Mouse (Mus musculus): ENCODE data around the gene Tubb5. TPM values are rescaled to one million over a fixed set of nuclear protein-coding genes. Genes with fewer than 3 reads are reported as not detected.

The Tubb5 gene
- total RNA-seq, 4 experiments from 2014 or later = 339 to 357 (median 343) TPM

DNA sequence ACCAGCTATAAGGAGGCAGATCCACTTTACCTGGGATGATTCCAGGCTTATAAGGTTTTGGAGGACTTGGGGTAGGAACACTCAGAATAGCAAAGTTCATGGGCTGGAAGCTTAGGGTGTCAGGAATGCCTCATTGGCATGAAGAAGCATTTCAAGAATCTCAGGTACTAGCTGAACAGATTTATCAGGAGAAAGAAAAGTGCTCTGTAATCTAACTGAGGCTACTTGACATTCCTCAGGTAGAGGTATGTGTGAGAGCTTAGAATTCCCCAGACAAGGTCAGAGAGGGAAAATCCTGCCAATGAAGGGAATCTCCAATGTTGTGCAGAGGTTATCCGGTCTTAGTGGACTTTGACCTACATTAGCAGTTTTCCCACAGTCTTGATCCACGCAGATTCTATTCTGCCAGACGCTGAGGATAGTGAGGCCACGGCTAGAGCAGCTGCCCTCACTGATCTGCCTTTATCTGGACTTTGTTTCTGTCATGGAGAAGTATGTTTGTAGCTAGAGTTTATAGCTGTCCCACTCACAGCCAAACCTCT is 34.2 kb downstream of the Tubb5 start:
- no peak for DNase-seq (ENCODE audit: low spot score in 2 of 2)

DNA sequence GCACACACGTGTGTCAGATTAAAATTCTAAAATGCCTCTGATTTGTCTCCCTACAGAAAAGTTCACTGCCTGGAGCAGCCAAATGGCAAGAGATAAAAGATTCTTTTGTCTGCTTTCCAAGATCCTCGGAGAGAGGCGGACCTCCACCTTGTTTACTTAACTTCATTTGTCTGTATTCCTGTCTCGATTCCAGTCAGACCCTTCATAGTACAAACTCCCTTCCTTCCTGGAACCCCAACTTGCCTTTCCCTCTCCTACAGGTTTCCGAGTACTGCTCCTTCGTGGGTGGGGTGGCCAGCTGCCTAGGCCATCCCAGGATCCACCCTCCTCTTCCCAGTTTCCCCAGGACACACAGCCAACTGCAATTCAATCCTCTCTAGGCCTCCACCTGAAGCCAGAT is 35.1 kb downstream of the Tubb5 start:
- no peak for DNase-seq (ENCODE audit: low spot score in 2 of 2)

DNA sequence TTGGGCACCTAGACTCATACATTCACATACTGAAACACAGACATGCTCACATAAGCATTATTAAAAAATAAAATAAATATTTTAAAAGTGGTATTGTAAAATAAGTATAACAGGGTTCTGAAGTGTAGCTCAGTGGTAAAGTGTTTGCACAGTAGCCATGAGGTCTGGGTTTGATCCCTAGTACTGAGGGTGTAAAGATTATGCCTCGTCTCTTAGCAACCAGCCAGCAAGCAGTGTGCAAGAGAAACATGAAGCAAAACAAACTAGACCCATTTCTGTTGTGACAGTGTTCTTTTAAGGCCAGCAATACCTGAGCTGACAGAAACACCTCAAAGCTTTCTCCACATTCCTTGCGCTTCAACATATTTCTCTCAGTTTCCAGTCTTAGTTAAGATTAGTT is 37.2 kb downstream of the Tubb5 start:
- DNase-seq (ENCODE audit: low spot score in 2 of 2) = no peak

DNA sequence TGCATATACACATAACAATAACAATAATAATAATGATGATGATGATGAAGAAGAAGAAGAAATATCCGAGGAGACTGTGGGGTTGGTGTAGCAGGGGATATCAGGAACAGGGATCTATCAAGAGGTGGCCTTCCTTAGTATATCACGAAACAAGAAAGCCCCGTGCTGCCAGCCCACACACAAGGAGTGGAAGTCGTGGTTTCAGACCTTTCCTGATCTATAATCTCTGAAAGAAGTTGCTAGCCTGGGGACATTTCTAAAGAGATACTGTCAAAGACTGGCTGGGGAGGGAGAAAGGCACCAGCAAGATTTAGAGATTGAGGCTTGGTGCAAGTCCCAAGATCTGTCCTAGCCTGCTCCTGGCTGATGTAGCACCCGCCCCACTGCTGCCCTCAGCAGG is 41.3 kb downstream of the Tubb5 start:
- no peak for DNase-seq (ENCODE audit: low spot score in 2 of 2)

DNA sequence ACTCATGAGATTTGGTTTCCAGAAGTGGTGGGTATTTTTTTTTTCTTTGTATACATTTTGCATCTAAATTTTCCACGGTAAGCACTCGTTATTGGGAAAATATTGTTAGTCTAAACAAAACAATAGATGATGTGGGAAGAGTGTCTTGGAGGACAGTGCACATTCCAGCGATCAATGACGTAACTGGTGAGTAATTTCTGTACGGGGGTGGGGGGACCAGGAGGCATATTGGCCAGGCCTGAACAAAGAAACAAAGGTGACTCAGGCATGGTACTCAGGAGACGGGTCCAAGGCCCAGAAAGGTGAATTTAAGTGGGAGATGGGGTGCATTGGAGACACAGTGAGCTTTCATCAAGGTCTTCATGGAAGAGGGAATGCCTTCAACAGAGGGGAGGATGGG is 42.5 kb downstream of the Tubb5 start:
- no peak for DNase-seq (ENCODE audit: low spot score in 2 of 2)

DNA sequence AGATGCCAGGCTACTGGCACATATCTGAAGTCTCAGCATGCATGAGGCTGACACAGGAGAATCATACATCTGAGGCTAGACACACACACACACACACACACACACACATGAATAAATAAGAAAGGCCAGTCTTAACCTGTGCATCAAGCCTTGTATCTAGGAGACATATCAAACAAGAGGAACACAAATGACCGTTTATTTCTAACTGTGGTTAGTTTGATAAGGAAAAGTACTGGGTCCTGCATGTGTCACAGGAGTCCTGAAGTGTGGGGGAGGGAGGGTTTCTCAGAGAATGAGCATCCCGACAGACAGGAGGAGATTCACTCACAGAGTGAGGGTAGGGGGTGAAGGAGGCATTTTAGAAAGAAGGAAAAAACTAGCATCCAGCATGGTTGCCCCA is 43.0 kb downstream of the Tubb5 start:
- no peak for DNase-seq (ENCODE audit: low spot score in 2 of 2)

DNA sequence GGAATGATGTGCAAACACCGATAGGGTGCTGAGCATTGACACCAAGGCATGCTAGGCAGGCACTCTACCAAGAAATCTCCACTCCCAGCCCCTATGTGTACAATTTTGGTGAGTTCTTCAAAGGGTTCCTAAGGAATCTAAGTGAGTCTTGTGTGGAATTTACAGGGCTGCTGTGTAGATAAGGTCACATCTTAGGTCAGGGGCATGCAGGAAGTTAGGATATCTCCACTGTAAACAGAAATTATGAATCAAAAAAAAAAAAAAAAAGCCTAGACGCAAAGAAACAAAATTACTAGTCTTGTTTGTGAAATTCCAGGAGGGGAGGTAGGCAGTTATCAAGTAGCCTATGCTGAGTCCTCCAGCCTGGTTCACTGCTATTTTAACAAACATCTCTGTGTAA is 45.3 kb downstream of the Tubb5 start:
- no peak for DNase-seq (ENCODE audit: low spot score in 2 of 2)

DNA sequence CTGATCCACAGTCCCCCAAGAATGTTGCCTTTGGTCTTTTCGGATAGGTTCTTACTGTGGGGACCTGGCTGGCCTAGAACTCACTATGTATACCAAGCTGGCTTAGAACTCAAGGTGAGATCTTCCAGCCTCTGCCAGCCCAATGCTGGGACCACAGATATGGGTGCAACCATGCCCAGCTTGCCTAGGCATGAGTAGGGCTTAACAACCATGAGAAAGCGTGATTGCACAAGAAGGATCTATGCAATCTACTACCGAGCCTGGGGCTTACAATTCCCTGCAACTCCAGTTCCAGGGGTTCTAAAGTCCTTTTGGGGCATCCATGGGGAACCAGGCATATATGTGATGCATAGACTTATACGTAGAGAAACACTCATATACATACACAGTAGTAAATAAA is 47.2 kb downstream of the Tubb5 start:
- no peak for DNase-seq (ENCODE audit: low spot score in 2 of 2)

DNA sequence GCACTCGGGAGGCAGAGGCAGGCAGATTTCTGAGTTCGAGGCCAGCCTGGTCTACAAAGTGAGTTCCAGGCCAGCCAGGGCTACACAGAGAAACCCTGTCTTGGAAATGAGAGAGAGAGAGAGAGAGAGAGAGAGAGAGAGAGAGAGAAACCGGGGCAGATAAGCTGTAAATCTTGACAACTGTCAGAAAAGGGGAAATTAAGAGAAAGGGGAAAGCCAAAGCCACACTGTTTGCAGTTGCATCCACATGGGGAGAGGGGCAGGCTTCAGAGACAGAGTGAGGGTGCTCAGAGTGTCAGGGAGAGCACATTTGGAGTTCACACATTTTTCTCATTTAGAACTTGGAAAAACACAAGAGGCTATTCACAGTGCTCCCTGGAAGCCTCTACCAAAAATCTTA is 50.1 kb downstream of the Tubb5 start:
- no peak for DNase-seq (ENCODE audit: low spot score in 2 of 2)

DNA sequence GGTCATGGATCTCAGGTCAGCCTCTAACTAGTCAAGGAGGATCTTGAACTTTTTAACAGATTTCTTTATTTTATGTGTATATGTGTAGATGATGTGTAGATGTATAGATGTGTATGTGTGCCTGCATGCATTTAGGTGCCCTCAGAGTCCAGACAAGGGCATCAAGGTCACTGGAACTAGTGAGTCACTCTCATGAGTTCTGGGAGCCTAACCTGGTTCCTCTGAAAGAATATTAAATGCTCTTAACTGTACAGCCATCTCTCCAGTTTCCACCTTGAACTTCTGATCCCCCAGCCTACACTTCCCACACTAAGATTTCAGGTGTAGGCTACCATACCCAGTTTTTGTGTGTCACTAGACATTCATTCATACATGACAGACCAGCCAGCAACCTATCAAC is 50.6 kb downstream of the Tubb5 start:
- no peak for DNase-seq (ENCODE audit: low spot score in 2 of 2)

DNA sequence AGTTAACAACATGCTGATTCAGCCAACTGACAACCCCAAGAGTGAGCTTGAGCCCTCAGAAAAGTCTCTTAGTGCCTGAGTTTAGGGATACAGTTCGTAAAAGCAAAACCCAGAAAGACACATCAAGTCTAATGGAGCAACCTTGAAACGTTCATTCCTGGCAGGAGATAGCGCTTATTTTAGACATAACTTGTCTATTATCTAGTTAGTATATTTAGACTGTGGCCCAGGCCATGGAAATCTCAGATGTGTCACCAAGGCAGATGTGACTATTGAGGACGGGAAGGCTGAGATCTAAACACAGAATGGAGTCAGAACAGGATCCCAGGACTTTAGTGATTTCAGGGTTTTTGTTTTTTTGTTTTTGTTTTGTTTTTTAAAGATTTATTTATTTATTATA is 53.0 kb downstream of the Tubb5 start:
- no peak for DNase-seq (ENCODE audit: low spot score in 2 of 2)

DNA sequence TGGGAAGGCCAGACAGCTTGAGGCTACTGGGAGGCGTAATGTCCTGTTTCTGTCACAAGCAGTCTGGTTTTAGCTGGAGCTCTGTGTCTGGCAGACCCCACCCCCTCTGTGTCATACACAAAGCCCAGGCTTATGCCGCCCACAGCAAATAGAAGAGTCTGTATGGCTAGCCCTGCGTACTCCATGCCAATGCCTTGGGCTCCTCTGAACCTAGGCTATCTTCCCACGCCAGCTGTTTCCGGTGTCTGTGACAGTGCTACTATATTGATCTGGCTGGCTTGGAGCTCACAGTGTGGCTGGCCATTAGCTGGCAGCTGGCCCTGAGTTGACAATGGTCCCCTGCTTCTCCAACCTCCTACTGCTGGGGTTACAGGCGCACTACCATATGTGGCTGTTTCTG is 54.2 kb downstream of the Tubb5 start:
- DNase-seq (ENCODE audit: low spot score in 2 of 2) = peak; percentile 22 to 40

Small RNA genes lying within 50 kb of the gene (microRNA-seq; reads per million reads assigned to microRNA genes)
- gene Gm28033 = 0 to 1.3 reads per million in 2 experiments

Other genes with a start within 250 kb of the Tubb5 start
- gene Sfta2, start 236.8 kb downstream of the Tubb5 start, total RNA-seq (2022) = not detected
- gene Gm9573, start 211.7 kb downstream of the Tubb5 start, total RNA-seq (2022) = not detected
- not detected for gene Mucl3, start 194.6 kb downstream of the Tubb5 start, total RNA-seq (2022)
- 10 to 100 TPM; 28.0 to 44.7 (median 35.4) TPM for gene Vars2, start 170.7 kb downstream of the Tubb5 start, total RNA-seq (2022)
- 10 to 100 TPM; 28.3 to 35.3 (median 33.2) TPM for gene Gtf2h4, start 164.6 kb downstream of the Tubb5 start, total RNA-seq (2022)
- 10 to 100 TPM; 58.3 to 84.6 (median 74.1) TPM for gene Ddr1, start 133.7 kb downstream of the Tubb5 start, total RNA-seq (2022)
- gene Ier3, start 16.6 kb downstream of the Tubb5 start, total RNA-seq (2022) = 10 to 100 TPM in 1 of 4 experiments, 1 to 10 TPM in 3; 4.9 to 11.0 (median 7.3) TPM
- 100 to 1,000 TPM; 124 to 142 (median 137) TPM for gene Flot1, start 15.1 kb downstream of the Tubb5 start, total RNA-seq (2022)
- 10 to 100 TPM; 16.9 to 20.1 (median 18.3) TPM for gene Mdc1, start 3.2 kb upstream of the Tubb5 start, total RNA-seq (2022)
- 1 to 10 TPM; 1.8 to 3.7 (median 1.9) TPM for gene Nrm, start 23.0 kb upstream of the Tubb5 start, total RNA-seq (2022)
- gene Ppp1r18, start 27.3 kb upstream of the Tubb5 start, total RNA-seq (2022) = 10 to 100 TPM in 2 of 4 experiments, 1 to 10 TPM in 2; 6.5 to 19.5 (median 12.8) TPM
- 10 to 100 TPM; 28.3 to 35.3 (median 31.4) TPM for gene Dhx16, start 41.5 kb upstream of the Tubb5 start, total RNA-seq (2022)
- gene 2310061I04Rik, start 59.1 kb upstream of the Tubb5 start, total RNA-seq (2022) = 10 to 100 TPM; 45.9 to 61.4 (median 50.0) TPM
- gene Atat1, start 71.8 kb upstream of the Tubb5 start, total RNA-seq (2022) = 10 to 100 TPM; 53.2 to 64.1 (median 60.0) TPM
- 10 to 100 TPM; 39.0 to 57.9 (median 42.8) TPM for gene Mrps18b, start 78.1 kb upstream of the Tubb5 start, total RNA-seq (2022)
- 10 to 100 TPM; 71.6 to 79.8 (median 74.6) TPM for gene Ppp1r10, start 78.1 kb upstream of the Tubb5 start, total RNA-seq (2022)
- gene Abcf1, start 131.5 kb upstream of the Tubb5 start, total RNA-seq (2022) = 10 to 100 TPM; 68.3 to 76.5 (median 72.7) TPM
- 100 to 1,000 TPM; 135 to 141 (median 138) TPM for gene Gnl1, start 141.5 kb upstream of the Tubb5 start, total RNA-seq (2022)
- 10 to 100 TPM; 40.5 to 52.4 (median 45.4) TPM for gene Prr3, start 141.9 kb upstream of the Tubb5 start, total RNA-seq (2022)
- gene H2-T24, start 182.3 kb upstream of the Tubb5 start, total RNA-seq (2022) = 1 to 10 TPM in 3 of 4 experiments, under 1 TPM in 1; 0.80 to 4.4 (median 2.6) TPM
- gene H2-T23, start 194.5 kb upstream of the Tubb5 start, total RNA-seq (2022) = 10 to 100 TPM in 2 of 4 experiments, 1 to 10 TPM in 2; 6.6 to 30.9 (median 14.2) TPM
- 10 to 100 TPM; 15.7 to 18.4 (median 16.5) TPM for gene H2-T22, start 204.4 kb upstream of the Tubb5 start, total RNA-seq (2022)
- gene Gm6034, start 204.7 kb upstream of the Tubb5 start, total RNA-seq (2022) = not detected
- 1 to 10 TPM in 3 of 4 experiments, under 1 TPM in 1; 1.00 to 5.0 (median 2.2) TPM for gene Gm11127, start 220.1 kb upstream of the Tubb5 start, total RNA-seq (2022)